Mouse (Mus musculus): ENCODE data around the gene Sh3gl3. TPM values are rescaled to one million over a fixed set of nuclear protein-coding genes. Genes with fewer than 3 reads are reported as not detected.

Sh3gl3 gene
- total and polyA plus RNA-seq, 3 experiments = not detected

GRCm38 (mm10) chr7:82235486-82235885, 61.8 kb downstream of the Sh3gl3 start:
- H3K4me3 ChIP-seq (replicated peaks in 1 of 3; ENCODE audit: low read depth in 2 of 3, low read length in 2 of 3, poor library complexity in 1 of 3) = no peak overlapping the region
- dilution Hi-C loops (cut with MboI; ENCODE audit: extremely low pct_ligation_motif_present, extremely low pct_unique_long_range_greater_than_20kb, low sequenced_read_pairs) (no loop called here), in situ Hi-C loops (cut with MboI; ENCODE audit: low pct_ligation_motif_present, low pct_unique_long_range_greater_than_20kb, low sequenced_read_pairs) (no loop called here)
- no peak overlapping the region for H3K9ac ChIP-seq (ENCODE audit: insufficient read depth, low read depth)
- no peaks in the 10 kb centered on the region for H3K27me3 ChIP-seq (replicated peaks)
- no peaks in the 10 kb centered on the region for H3K79me2 ChIP-seq (replicated peaks; ENCODE audit: control insufficient read depth, extremely low read depth, insufficient read depth, poor library complexity, severe bottlenecking)
- H3K4me1 ChIP-seq (ENCODE audit: control insufficient read depth in 1 of 2, insufficient read depth in 2 of 2) = peaks cover 0 to 20% of the 10 kb centered on the region in 2 experiments; a peak in 2 of 4 replicates
- DNase-seq (ENCODE audit: extremely low read depth) = peak; percentile 29
- no peak overlapping the region for H3K4me2 ChIP-seq (ENCODE audit: insufficient read depth, low read depth, poor library complexity, severe bottlenecking)
- no peaks in the 10 kb centered on the region for H3K36me3 ChIP-seq (replicated peaks in 1 of 2; ENCODE audit: control insufficient read depth in 1 of 2, insufficient read depth in 1 of 2, low read length in 1 of 2)
- H3K27ac ChIP-seq (ENCODE audit: insufficient read depth, low read depth) = no peak overlapping the region
- TF ChIP-seq CTCF (conservative IDR thresholded peaks at IDR 0.05 in 1 of 2, IDR thresholded peaks at IDR 0.05 in 1 of 2; ENCODE audit: low read depth in 2 of 2, low read length in 2 of 2) (no peak), HCFC1 (IDR thresholded peaks at IDR 0.05; ENCODE audit: low read depth, low read length) (no peak), E2F4 (IDR thresholded peaks at IDR 0.05; ENCODE audit: insufficient replicate concordance, low read depth, low read length) (no peak), EP300 (IDR thresholded peaks at IDR 0.05; ENCODE audit: low read length) (no peak), NELFE (IDR thresholded peaks at IDR 0.05; ENCODE audit: low read depth, low read length) (no peak), MAZ (IDR thresholded peaks at IDR 0.05; ENCODE audit: low read depth, low read length) (no peak), JUN (IDR thresholded peaks at IDR 0.05; ENCODE audit: insufficient read depth, low read depth, low read length) (no peak), CHD2 (IDR thresholded peaks at IDR 0.05; ENCODE audit: low read length) (no peak), TCF12 (IDR thresholded peaks at IDR 0.05; ENCODE audit: low read depth, low read length) (no peak), ZKSCAN1 (IDR thresholded peaks at IDR 0.05; ENCODE audit: borderline replicate concordance, low read depth, low read length) (no peak), POLR2AphosphoS2 (IDR thresholded peaks at IDR 0.05; ENCODE audit: low read depth, low read length) (no peak), IRF4 (IDR thresholded peaks at IDR 0.05; ENCODE audit: low read depth, low read length) (no peak), TBP (conservative IDR thresholded peaks at IDR 0.05; ENCODE audit: low read depth, low read length) (no peak), MYC (IDR thresholded peaks at IDR 0.05; ENCODE audit: low read depth, low read length) (no peak), JUND (conservative IDR thresholded peaks at IDR 0.05; ENCODE audit: low read depth, low read length) (no peak)
- H3K9me3 ChIP-seq (replicated peaks; ENCODE audit: low read length) = peaks cover 22% of the 10 kb centered on the region

- no peaks in the 10 kb centered on the region for H3K79me2 ChIP-seq (replicated peaks; ENCODE audit: control insufficient read depth, extremely low read depth, insufficient read depth, poor library complexity, severe bottlenecking)
- H3K4me2 ChIP-seq (ENCODE audit: insufficient read depth, low read depth, poor library complexity, severe bottlenecking) = no peak overlapping the region
- H3K36me3 ChIP-seq (replicated peaks in 1 of 2; ENCODE audit: control insufficient read depth in 1 of 2, insufficient read depth in 1 of 2, low read length in 1 of 2) = no peaks in the 10 kb centered on the region
- no peaks in the 10 kb centered on the region for H3K27me3 ChIP-seq (replicated peaks)
- in situ Hi-C loops (cut with MboI; ENCODE audit: low pct_ligation_motif_present, low pct_unique_long_range_greater_than_20kb, low sequenced_read_pairs) (no loop called here), dilution Hi-C loops (cut with MboI; ENCODE audit: extremely low pct_ligation_motif_present, extremely low pct_unique_long_range_greater_than_20kb, low sequenced_read_pairs) (no loop called here)
- peak; percentile 36 for DNase-seq (ENCODE audit: extremely low read depth)
- no peak for TF ChIP-seq KAT2A (IDR thresholded peaks at IDR 0.05; ENCODE audit: insufficient replicate concordance, low read length)
- TF ChIP-seq MYC (IDR thresholded peaks at IDR 0.05; ENCODE audit: low read depth, low read length) = no peak
- TF ChIP-seq NELFE (IDR thresholded peaks at IDR 0.05; ENCODE audit: low read depth, low read length) = no peak
- H3K4me3 ChIP-seq (replicated peaks in 1 of 3; ENCODE audit: low read depth in 2 of 3, low read length in 2 of 3, poor library complexity in 1 of 3) = no peak overlapping the region
- H3K27ac ChIP-seq (ENCODE audit: insufficient read depth, low read depth) = no peak overlapping the region
- peaks cover 0 to 20% of the 10 kb centered on the region in 2 experiments; a peak in 2 of 4 replicates for H3K4me1 ChIP-seq (ENCODE audit: control insufficient read depth in 1 of 2, insufficient read depth in 2 of 2)
- H3K9ac ChIP-seq (ENCODE audit: insufficient read depth, low read depth) = no peak overlapping the region
- peaks cover 22% of the 10 kb centered on the region for H3K9me3 ChIP-seq (replicated peaks; ENCODE audit: low read length)
These were observed 62.7 kb downstream of the Sh3gl3 start for GRCm38 (mm10) chr7:82236152-82236898.

All from CH12.LX (cell line).